Mouse (Mus musculus) olfactory bulb, adult 2 months (tissue): ENCODE measurements around the gene Dtnb. TPM values are rescaled to one million over a fixed set of nuclear protein-coding genes. Genes with fewer than 3 reads are reported as not detected.

Experiments used
- H3K27ac ChIP-seq: fragments of 200-500 bp; 2 replicates; pipeline ENCODE4 v1.5.1; 2012; ENCODE audit warnings: low read depth, low read length; ENCODE audit not compliant: insufficient read depth
- H3K4me1 ChIP-seq: fragments of 200-500 bp; 2 replicates; pipeline ENCODE4 v1.6.1; 2012; ENCODE audit warnings: low read length; ENCODE audit not compliant: control insufficient read depth, insufficient read depth
- H3K4me3 ChIP-seq: fragments of 200-500 bp; 2 replicates; pipeline ENCODE4 v1.5.1; 2012; ENCODE audit warnings: mild to moderate bottlenecking, low read depth, low read length, moderate library complexity; ENCODE audit not compliant: insufficient read depth
- CTCF ChIP-seq: fragments of 200-500 bp; IDR thresholded peaks from 2 replicates; pipeline ENCODE4 v1.5.1; 2012; ENCODE audit warnings: low read depth, mild to moderate bottlenecking, low read length, moderate library complexity; ENCODE audit not compliant: insufficient read depth
- POLR2A ChIP-seq: fragments of 200-500 bp; IDR thresholded peaks from 2 replicates; pipeline ENCODE4 v1.6.1; 2012; ENCODE audit warnings: mild to moderate bottlenecking, low read depth, low read length, moderate library complexity; ENCODE audit not compliant: insufficient read depth
- WGBS: fragments of 180-500 bp; shearing (Covaris S2); methylation state at CpG from one replicate; pipeline ENCODE4 v1.1.7; 2018; 5-methylcytosine and 5-hydroxymethylcytosine counted together
- polyA plus RNA-seq: library from polyadenylated mRNA; stranded (reverse); fragments of >200 nt; gene quantifications from 2 replicates; pipeline ENCODE4 v1.2.4, GENCODE M21; 2012; ENCODE audit warnings: low replicate concordance; ENCODE audit not compliant: missing spikeins, insufficient read depth, insufficient read length

Dtnb gene
- polyA plus RNA-seq, 1 experiment = not detected

GRCm38 (mm10) chr12:3809520-3810180 lies 237.5 kb downstream of the Dtnb start:
- H3K4me3 ChIP-seq = no peak overlapping the region
- WGBS = 45% methylated on average over 7 of the region's 7 CpGs
- H3K4me1 ChIP-seq = peaks cover 51% of the 10 kb centered on the region
- H3K27ac ChIP-seq = peak overlapping the region; percentile 26; the same call in 1 of the 2 replicates
- TF ChIP-seq POLR2A (no peak), CTCF (no peak)

DNA sequence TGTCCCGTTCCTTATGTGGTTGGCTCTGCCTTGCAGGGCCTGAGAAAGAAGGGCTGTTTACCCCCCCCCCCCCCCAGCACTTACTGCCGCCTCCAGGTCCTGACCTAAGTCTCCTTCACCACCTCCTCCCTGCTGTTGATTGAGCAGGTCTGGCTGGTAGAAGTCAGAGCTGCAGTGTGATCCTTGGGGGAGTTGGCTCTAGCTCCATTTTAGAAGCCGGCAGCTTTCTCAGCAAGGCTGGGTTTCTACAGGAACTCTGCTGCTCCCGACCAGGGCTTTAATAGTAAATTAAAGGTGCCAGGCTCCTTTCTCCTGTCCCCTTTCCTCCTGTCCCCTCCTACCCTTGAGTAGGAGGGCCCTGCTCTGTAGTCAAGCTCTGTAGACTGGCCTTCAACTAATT lies 238.3 kb downstream of the Dtnb start:
- peak overlapping the region; percentile 26; the same call in 1 of the 2 replicates for H3K27ac ChIP-seq

DNA sequence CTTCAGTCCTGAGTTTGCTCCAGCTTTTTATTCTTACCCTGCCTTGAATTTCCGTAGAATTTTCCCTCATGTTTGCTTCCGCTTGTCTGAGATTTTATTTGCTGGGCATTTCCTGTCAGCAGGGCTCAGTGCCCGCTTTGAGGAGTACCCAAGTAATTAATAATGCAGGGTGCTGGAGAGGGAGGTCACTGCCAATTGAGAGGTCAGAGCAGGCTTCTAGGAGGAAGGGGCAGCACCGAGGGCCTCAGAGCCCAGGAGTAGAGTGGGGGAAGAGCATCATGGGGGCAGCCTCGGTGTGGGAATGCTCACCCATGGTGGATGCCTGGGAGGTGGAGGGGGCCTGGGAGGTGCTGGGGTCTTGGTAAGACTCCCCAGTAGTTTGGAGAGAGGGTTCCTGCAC lies 239.4 kb downstream of the Dtnb start:
- Histone ChIP-seq H3K27ac (peak overlapping the region; percentile 19; the same call in 1 of the 2 replicates), H3K4me1 (peaks cover 60% of the 10 kb centered on the region), H3K4me3 (0 out of 2 replicates have a peak overlapping the region, but pooled peaks have one; percentile 27)
- WGBS = 13% methylated on average over 5 of the region's 5 CpGs
- TF ChIP-seq CTCF (no peak), POLR2A (no peak)

More for the DNA sequence above, 238.3 kb downstream of the Dtnb start:
- Histone ChIP-seq H3K4me1 (peaks cover 59% of the 10 kb centered on the region), H3K4me3 (peak overlapping the region; percentile 19)
- TF ChIP-seq POLR2A (no peak), CTCF (no peak)
- WGBS = 12% methylated on average over 4 of the region's 4 CpGs

- Histone ChIP-seq H3K4me3 (no peak overlapping the region), H3K4me1 (peaks cover 67% of the 10 kb centered on the region), H3K27ac (no peak overlapping the region)
- TF ChIP-seq POLR2A = no peak
- no peak for TF ChIP-seq CTCF
- WGBS = 28% methylated on average over 6 of the region's 6 CpGs
Observed at GRCm38 (mm10) chr12:3812251-3812650, 240.1 kb downstream of the Dtnb start.

- Histone ChIP-seq H3K27ac (no peak overlapping the region), H3K4me1 (peaks cover 73% of the 10 kb centered on the region), H3K4me3 (no peak overlapping the region)
- WGBS = 73% methylated on average over 8 of the region's 8 CpGs
- TF ChIP-seq POLR2A (no peak), CTCF (no peak)
Observed at GRCm38 (mm10) chr12:3813138-3813537, 241.0 kb downstream of the Dtnb start.

DNA sequence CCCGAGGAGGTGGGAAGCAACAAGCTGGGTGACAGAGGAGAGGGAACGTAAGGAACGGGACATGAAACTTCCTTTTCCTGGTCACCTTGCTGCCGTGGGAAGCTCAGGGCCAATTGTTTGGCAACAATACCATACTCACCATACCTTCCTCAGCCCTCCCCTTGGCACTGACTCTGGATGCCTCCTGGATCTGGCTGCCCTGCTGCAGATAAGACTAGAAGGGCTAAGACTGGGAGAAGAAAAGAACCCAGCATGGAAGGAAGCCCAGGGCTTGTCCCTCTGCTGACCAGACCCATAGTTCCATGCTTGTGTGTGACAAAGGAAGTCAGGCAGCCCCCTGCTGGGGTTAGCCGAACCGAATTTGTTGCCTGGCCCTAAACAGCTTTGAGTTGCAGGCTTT lies 243.2 kb downstream of the Dtnb start:
- Histone ChIP-seq H3K4me1 (peaks cover 67% of the 10 kb centered on the region), H3K4me3 (no peak overlapping the region), H3K27ac (no peak overlapping the region)
- WGBS = 30% methylated on average over 6 of the region's 6 CpGs
- TF ChIP-seq CTCF (no peak), POLR2A (no peak)

DNA sequence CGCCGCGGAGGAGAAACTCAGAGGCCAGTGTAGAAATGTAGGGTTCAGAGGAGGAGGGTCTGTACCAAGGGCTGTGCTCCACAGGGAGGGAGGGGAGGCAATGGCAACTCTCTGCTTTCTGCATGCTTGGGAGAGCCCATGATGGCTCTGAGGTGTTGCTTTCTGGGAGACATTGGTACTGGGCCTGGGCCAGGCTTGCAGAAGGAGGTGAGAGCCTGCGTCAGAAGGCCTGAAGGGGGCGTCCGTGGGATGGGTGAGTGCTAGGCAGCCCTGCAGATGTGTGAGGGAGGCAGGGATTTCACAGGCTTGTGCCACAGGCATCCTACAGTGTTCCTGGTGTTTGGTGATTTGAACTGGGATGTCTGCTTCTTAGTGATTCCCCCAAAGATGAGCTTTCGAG lies 244.9 kb downstream of the Dtnb start:
- 48% methylated on average over 7 of the region's 7 CpGs for WGBS
- H3K27ac ChIP-seq = peak overlapping the region; percentile 49
- TF ChIP-seq CTCF (no peak; the same call in 1 of the 2 replicates), POLR2A (no peak)
- H3K4me3 ChIP-seq = no peak overlapping the region
- H3K4me1 ChIP-seq = peaks cover 68% of the 10 kb centered on the region

DNA sequence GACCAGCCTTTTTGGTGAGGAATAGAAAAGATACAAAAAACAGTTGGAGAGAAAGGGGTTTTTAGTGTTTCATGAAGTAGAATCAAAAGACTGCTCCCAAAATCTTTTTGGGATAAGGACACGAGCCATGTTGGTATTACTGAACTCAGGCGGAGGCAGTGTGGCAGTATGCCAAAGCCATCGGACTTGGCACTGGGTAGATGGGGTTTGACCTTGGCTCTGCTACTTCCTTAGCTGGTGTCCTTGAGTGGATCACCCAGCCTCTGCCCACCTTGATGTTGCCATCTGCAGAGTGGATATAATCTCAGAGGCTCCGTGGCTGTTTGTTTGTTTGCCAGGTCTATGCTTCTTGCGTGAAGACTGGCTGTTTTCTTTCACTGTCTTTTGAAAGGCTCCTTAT lies 245.4 kb downstream of the Dtnb start:
- 31% methylated on average over 5 of the region's 5 CpGs for WGBS
- peak overlapping the region; percentile 57 for H3K27ac ChIP-seq
- TF ChIP-seq CTCF (no peak), POLR2A (no peak)
- no peak overlapping the region for H3K4me3 ChIP-seq
- peaks cover 63% of the 10 kb centered on the region for H3K4me1 ChIP-seq

DNA sequence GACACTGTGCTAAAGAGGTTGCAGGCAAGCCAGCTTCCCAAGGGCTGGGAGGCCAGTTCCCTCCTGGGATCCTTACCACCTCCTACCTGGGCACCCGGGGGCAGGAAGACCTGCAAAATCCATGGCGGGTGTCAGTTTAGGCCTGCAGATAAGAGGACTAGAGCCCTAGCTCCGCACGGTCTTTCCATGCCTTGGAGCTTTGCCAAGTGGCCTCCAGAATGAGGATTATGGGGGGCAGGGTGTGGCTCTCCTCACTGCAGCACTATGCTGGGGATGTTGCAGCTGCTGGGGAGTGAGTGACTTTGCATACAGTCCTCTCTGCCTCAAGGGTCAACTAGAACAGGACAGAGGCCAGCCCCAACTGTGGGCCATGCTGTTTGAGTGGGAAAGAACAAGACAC lies 247.7 kb downstream of the Dtnb start:
- 49% methylated on average over 4 of the region's 4 CpGs for WGBS
- no peak for TF ChIP-seq POLR2A
- TF ChIP-seq CTCF = no peak
- H3K27ac ChIP-seq = peak overlapping the region; percentile 62
- H3K4me1 ChIP-seq = peaks cover 73% of the 10 kb centered on the region
- H3K4me3 ChIP-seq = no peak overlapping the region
